ENCODE assay signal across 8 mouse cellular contexts in genomic region chr12:111794102-111794501, GRCm38 (mm10). TPM values are rescaled to one million over a fixed set of nuclear protein-coding genes. Genes with fewer than 3 reads are reported as not detected.
DNase-seq lines count a peak whose midpoint lies in the region; ATAC-seq lines count a peak whose summit lies in the region.

No protein-coding gene starts in this region.

- peak overlapping the region; percentile 23 for H3K4me2 ChIP-seq in liver, embryonic 15.5 days

- H3K27ac ChIP-seq in liver, embryonic 15.5 days (replicated peaks), result no peak overlapping the region
- H3K27ac ChIP-seq in midbrain, embryonic 10.5 days (replicated peaks), result no peak overlapping the region

- peaks cover 24% of the 10 kb centered on the region for H3K4me1 ChIP-seq in liver, embryonic 15.5 days (replicated peaks)
- no peaks in the 10 kb centered on the region for H3K4me1 ChIP-seq in midbrain, embryonic 10.5 days

- ATAC-seq in liver, embryonic 15.5 days (ENCODE audit: insufficient read depth), result 0 out of 2 replicates have a peak, but pooled peaks have one; percentile 13

- no peaks in the 10 kb centered on the region for H3K9me3 ChIP-seq in liver, embryonic 15.5 days (replicated peaks)
- H3K9me3 ChIP-seq in midbrain, embryonic 10.5 days (replicated peaks), result no peaks in the 10 kb centered on the region

- H3K36me3 ChIP-seq in liver, embryonic 15.5 days (replicated peaks), result peaks cover 63% of the 10 kb centered on the region
- H3K36me3 ChIP-seq in midbrain, embryonic 10.5 days, result peaks cover 100% of the 10 kb centered on the region

- no peaks in the 10 kb centered on the region for H3K27me3 ChIP-seq in liver, embryonic 15.5 days
- no peaks in the 10 kb centered on the region for H3K27me3 ChIP-seq in midbrain, embryonic 10.5 days (ENCODE audit: low read depth, poor library complexity, severe bottlenecking)

- peak; percentile 65 to 72 for DNase-seq in left cerebral cortex, adult 18-20 months (ENCODE audit: low spot score in 2 of 2)
- no peak for DNase-seq in left cerebral cortex, adult 11 months (ENCODE audit: low spot score)
- peak; percentile 64 to 75 for DNase-seq in cerebellum, postnatal 10 days
- DNase-seq in heart, postnatal 4 days, result peak; percentile 82
- no peak for DNase-seq in midbrain, embryonic 10.5 days (ENCODE audit: low spot score)
- DNase-seq in spleen, postnatal 14 days (ENCODE audit: low spot score in 2 of 2), result no peak
- DNase-seq in layer of hippocampus, adult 18-20 months (ENCODE audit: low spot score in 2 of 2), result no peak

- H3K4me3 ChIP-seq in liver, embryonic 15.5 days (replicated peaks), result no peak overlapping the region
- H3K4me3 ChIP-seq in midbrain, embryonic 10.5 days, result no peak overlapping the region

- WGBS in liver, embryonic 15.5 days (ENCODE audit: insufficient replicate concordance), result 41% methylated on average over 22 of the region's 22 CpGs
- 90% methylated on average over 22 of the region's 22 CpGs for WGBS in midbrain, embryonic 10.5 days

- no peak overlapping the region for H3K9ac ChIP-seq in liver, embryonic 15.5 days

RNA-seq across cellular contexts. Expression of gene Xrcc3, which starts 19.6 kb away (rescaled TPM):
- 1 to 10 TPM; 3.6 to 4.9 TPM for total RNA-seq in left cerebral cortex, adult 18-20 months (2021)
- total RNA-seq in heart, postnatal 4 days (2021), result 1 to 10 TPM; 4.8 to 5.5 TPM
- 5.1 and 5.7 TPM in 2 replicates for polyA plus RNA-seq in liver, embryonic 15.5 days (2015; fragmentation: Nextera tagmentation; extraction: Ambion mirVana)
- 16.7 and 18.2 TPM in 2 replicates for polyA plus RNA-seq in midbrain, embryonic 10.5 days (2016; fragmentation: Nextera tagmentation; extraction: Ambion mirVana)
- 1 to 10 TPM; 4.0 to 6.0 TPM for total RNA-seq in layer of hippocampus, adult 18-20 months (2021)

RNA-seq across cellular contexts. Expression of gene Zfyve21, which starts 19.9 kb away (rescaled TPM):
- 10 to 100 TPM; 20.7 to 21.1 TPM for total RNA-seq in left cerebral cortex, adult 18-20 months (2021)
- 10 to 100 TPM; 36.2 to 38.7 TPM for total RNA-seq in heart, postnatal 4 days (2021)
- polyA plus RNA-seq in liver, embryonic 15.5 days (2015; fragmentation: Nextera tagmentation; extraction: Ambion mirVana), result 64.4 and 78.6 TPM in 2 replicates
- polyA plus RNA-seq in midbrain, embryonic 10.5 days (2016; fragmentation: Nextera tagmentation; extraction: Ambion mirVana), result 75.3 and 79.2 TPM in 2 replicates
- total RNA-seq in layer of hippocampus, adult 18-20 months (2021), result 10 to 100 TPM; 23.4 to 23.8 TPM

RNA-seq across cellular contexts. Expression of gene Klc1, which starts 35.5 kb away (rescaled TPM):
- 100 to 1,000 TPM; 794 to 814 TPM for total RNA-seq in left cerebral cortex, adult 18-20 months (2021)
- 100 to 1,000 TPM; 159 to 169 TPM for total RNA-seq in heart, postnatal 4 days (2021)
- 18.1 and 18.3 TPM in 2 replicates for polyA plus RNA-seq in liver, embryonic 15.5 days (2015; fragmentation: Nextera tagmentation; extraction: Ambion mirVana)
- 189 and 265 TPM in 2 replicates for polyA plus RNA-seq in midbrain, embryonic 10.5 days (2016; fragmentation: Nextera tagmentation; extraction: Ambion mirVana)
- total RNA-seq in layer of hippocampus, adult 18-20 months (2021), result 100 to 1,000 TPM; 682 to 695 TPM

Comparison
In these comparisons a context has a peak if more than half of its experiments do, and no peak if none do; other contexts are left out.
1. DNase-seq: peak in left cerebral cortex, adult 18-20 months (2 of 2), cerebellum, postnatal 10 days (2 of 2) and heart, postnatal 4 days (single experiment); none in left cerebral cortex, adult 11 months (single experiment), midbrain, embryonic 10.5 days (single experiment), spleen, postnatal 14 days (0 of 2) and layer of hippocampus, adult 18-20 months (0 of 2).
2. RNA of gene Klc1, which starts 35.5 kb away (total RNA-seq): 794 to 814 TPM in left cerebral cortex, adult 18-20 months and 682 to 695 TPM in layer of hippocampus, adult 18-20 months; 159 to 169 TPM in heart, postnatal 4 days; every median in the first group is over 4 times any median in the second.